Mouse (Mus musculus) testis, adult 2 months (tissue): ENCODE measurements at regions not wholly inside any gene's neighbourhood (a gene's known extent, or its start where the extent isn't known, plus 50 kb on each side); places are given as distances from the start of the nearest gene placed in this dataset.

Experiments used
- CTCF ChIP-seq: fragments of 200-500 bp; IDR thresholded peaks from 2 replicates; pipeline ENCODE4 v1.5.1; 2012; ENCODE audit warnings: low read depth, mild to moderate bottlenecking, inconsistent platforms, low read length, moderate library complexity; ENCODE audit not compliant: control insufficient read depth, insufficient read depth, insufficient replicate concordance
- POLR2A ChIP-seq: fragments of 200-500 bp; IDR thresholded peaks from 2 replicates; pipeline ENCODE4 v1.6.1; 2012; ENCODE audit warnings: low read depth, mild to moderate bottlenecking, inconsistent platforms, low read length, moderate library complexity; ENCODE audit not compliant: control insufficient read depth

DNA sequence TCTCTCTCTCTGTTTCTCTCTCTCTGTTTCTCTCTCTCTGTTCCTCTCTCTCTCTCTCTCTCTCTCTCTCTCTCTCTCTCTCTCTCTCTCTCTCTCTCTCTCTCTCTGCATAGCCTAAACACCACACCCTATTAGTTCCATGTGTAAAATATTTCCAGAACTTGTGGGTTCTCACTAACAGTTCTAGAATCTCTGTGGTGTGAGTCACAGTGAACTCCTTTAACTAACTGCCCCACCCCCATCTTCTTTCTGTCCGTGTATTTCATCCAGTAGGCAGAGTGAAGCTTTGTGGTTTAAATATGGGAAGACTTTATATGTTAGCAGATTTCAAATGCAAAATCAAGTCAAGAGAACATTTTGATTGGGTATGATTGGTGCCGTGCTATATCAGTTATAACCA, 153.8 kb downstream of the Alg10b start:
- no peak for TF ChIP-seq CTCF
- TF ChIP-seq POLR2A = no peak
